Mouse (Mus musculus): ENCODE measurements around the gene Gstt4. TPM values are rescaled to one million over a fixed set of nuclear protein-coding genes. Genes with fewer than 3 reads are reported as not detected.

Gene Gstt4
- polyA plus RNA-seq, 1 experiment from 2014 or later, result not detected

DNA sequence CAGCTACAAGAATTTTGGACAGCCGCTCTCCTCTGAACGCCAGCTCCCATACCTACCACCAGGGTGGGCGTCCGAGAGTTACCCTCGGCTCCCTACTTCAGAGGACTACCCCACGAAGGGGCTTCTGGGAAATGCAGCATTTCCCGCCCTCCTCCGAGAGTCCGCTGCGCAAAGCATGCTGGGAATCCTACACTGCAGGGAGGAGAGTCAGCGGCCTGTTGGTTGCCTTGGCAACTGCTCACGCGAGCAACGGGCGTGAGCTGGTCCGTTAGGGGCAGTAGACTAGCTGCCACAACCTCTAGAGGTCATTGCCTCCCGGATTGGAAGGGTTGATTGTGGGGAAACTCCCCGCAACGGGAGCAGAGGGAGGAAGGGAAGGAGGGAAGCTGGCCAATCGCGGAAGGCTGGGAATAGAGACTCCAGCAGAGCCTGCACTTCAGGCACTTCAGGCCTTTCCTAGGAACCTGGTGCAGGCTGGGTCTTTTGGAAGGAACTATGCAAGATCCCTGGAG, 15.0 kb upstream of the Gstt4 start, which contains the start of gene Gstt2:
TSS of gene Gstt2 (minus strand) at position 177 of the 512 bp plus-strand sequence.
- ATAC-seq, result peak; percentile 64
- CTCF ChIA-PET, result interaction anchor here (1.0 to 1.5 kb wide), 3 partner anchors 17 to 73 kb away, joined by 3 to 5 read pairs (median 3); no protein-coding TSS in a partner anchor
- in situ Hi-C loops (cut with MboI; ENCODE audit: low pct_unique_long_range_greater_than_20kb), result no loop called here
- peak; percentile 69 for TF ChIP-seq CTCF (IDR thresholded peaks at IDR 0.05)
- DNase-seq (ENCODE audit: low read depth, low spot score), result peak; percentile 50
- POLR2A ChIA-PET, result interaction anchor here (0.6 to 0.7 kb wide), 2 partner anchors 57 to 73 kb away, joined by 3 to 7 read pairs; partner anchors contain the start of gene Cabin1
- H3K27me3 ChIP-seq, result no peaks in the 10 kb centered on the region

DNA sequence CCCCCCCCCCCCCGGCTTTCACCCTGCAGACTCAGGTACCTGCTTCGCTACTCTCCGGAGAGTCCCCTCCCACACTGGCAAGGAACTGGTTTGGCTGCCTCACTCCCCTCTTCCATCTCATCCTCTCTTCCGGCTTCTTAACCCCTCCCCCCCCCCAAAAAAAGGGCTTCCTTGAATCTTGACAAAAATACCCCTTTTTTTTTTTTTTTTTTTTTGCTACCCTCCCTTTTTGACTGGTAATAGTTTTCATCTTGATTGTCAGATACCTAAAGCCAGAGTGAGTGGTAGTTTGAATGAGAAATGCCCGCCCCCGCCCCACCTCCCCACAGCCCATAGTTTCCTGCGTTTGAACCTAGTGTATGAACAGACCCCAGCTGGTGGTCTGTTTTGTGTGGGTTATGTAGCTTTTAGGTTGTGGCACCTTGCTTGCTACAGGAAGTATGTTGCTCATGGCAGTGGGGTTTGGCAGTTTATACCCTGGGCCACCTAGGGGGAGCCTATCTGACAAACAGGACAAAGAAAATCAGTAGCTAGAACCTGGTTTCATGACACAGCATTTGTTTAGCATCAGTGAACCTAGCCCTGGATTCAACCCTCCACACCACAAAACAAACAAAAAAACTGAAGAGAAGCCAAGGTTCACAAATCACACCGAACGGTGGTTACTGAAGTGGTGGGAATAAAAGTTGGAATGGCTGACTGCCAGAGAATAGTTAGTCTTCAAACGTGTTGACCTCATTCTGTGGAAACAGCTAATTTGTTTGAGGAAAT, 13.6 kb upstream of the Gstt4 start:
- ChIA-PET CTCF (interaction anchor here (1.1 to 1.5 kb wide), 4 partner anchors 16 to 71 kb away, joined by 3 to 5 read pairs (median 3); no protein-coding TSS in a partner anchor), POLR2A (interaction anchor here (0.6 kb wide), 2 partner anchors 63 to 72 kb away, joined by 3 to 4 read pairs; partner anchors contain the start of genes Cabin1 and Ddt)
- ATAC-seq (peak; percentile 68), DNase-seq (ENCODE audit: low read depth, low spot score) (peak; percentile 97)
- in situ Hi-C loops (cut with MboI; ENCODE audit: low pct_unique_long_range_greater_than_20kb), result no loop called here
- H3K27me3 ChIP-seq, result no peaks in the 10 kb centered on the region
- TF ChIP-seq CTCF (IDR thresholded peaks at IDR 0.05), result peak; percentile 53

DNA sequence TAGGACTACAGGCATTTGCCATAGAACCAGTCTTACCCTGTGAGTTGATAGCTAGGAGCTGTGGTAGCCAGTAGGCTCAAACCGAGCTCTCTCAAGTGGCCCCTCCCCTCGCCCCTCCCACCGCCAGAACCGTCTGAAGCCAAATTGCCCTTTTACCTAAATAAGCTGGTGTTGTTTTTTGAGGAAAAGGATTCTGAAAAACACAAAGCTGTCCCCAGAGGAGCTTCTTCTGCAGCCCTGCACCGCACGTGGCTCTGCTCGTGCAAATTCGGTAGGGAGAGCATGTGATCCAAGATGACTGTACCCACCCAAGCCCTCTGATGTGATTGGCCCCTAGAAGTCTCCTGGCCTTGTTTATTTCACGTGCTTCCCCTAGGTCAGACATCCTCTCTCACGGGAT, 13.0 kb upstream of the Gstt4 start:
- in situ Hi-C loops (cut with MboI; ENCODE audit: low pct_unique_long_range_greater_than_20kb), result no loop called here
- CTCF ChIA-PET, result interaction anchor here (1.1 to 1.3 kb wide), 3 partner anchors 16 to 69 kb away, joined by 3 read pairs; no protein-coding TSS in a partner anchor
- DNase-seq (ENCODE audit: low read depth, low spot score), result no peak
- no peak for TF ChIP-seq CTCF (IDR thresholded peaks at IDR 0.05)
- no peaks in the 10 kb centered on the region for H3K27me3 ChIP-seq
- ATAC-seq, result no peak
- POLR2A ChIA-PET, result interaction anchor here (0.6 kb wide), 2 partner anchors 63 to 71 kb away, joined by 3 to 4 read pairs; partner anchors contain the start of genes Cabin1 and Ddt

DNA sequence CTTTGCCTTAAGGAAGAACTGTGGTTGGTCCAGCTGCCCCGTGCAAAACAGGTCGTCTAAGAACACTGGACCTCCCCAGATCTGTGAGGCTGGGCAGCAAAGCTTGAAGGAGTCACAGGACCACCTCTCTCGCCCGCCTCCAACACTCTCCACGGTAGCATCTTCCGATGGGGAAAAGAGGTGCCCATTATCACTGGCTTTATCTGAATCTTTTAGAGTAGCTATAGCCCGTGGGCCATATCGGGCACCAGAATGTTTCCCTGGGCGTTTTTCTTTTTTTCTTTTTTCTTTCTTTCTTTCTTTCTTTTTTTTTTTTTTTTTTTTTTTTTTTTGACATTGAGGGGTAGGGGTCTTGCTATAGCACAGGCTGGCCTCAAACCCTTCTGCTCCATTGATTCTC, 12.4 kb upstream of the Gstt4 start:
- no peak for ATAC-seq
- TF ChIP-seq CTCF (IDR thresholded peaks at IDR 0.05), result no peak
- no peaks in the 10 kb centered on the region for H3K27me3 ChIP-seq
- DNase-seq (ENCODE audit: low read depth, low spot score), result no peak
- in situ Hi-C loops (cut with MboI; ENCODE audit: low pct_unique_long_range_greater_than_20kb), result no loop called here
- POLR2A ChIA-PET, result interaction anchor here (0.6 kb wide), 1 partner anchor 26 kb away, joined by 4 read pairs; no protein-coding TSS in a partner anchor
- CTCF ChIA-PET, result interaction anchor here (1.3 kb wide), 1 partner anchor 68 kb away, joined by 3 read pairs; no protein-coding TSS in a partner anchor

DNA sequence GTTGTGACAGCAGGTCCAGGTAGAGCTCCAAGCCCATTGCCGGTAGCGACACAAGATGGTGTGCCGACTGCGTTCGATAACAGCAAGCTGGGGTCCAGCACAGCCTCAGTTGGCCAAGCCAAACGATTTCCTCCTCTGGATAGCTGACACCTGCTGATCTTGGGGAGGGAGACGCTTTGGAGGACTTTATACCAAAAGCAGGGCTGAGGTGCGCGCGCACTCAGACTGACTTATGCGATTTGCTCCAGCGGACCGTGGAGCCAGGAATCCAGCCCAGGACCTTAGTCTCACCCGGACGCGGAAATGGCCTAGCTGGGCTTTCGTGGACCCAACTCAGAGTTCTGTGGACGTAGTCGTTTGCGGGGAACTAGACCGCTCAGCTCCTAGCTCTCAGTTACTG, 11.9 kb upstream of the Gstt4 start:
- ATAC-seq, result no peak
- DNase-seq (ENCODE audit: low read depth, low spot score), result no peak
- ChIA-PET POLR2A (interaction anchor here (0.6 kb wide), 1 partner anchor 26 kb away, joined by 4 read pairs; no protein-coding TSS in a partner anchor), CTCF (no interaction called here)
- H3K27me3 ChIP-seq, result no peaks in the 10 kb centered on the region
- in situ Hi-C loops (cut with MboI; ENCODE audit: low pct_unique_long_range_greater_than_20kb), result no loop called here
- no peak for TF ChIP-seq CTCF (IDR thresholded peaks at IDR 0.05)

DNA sequence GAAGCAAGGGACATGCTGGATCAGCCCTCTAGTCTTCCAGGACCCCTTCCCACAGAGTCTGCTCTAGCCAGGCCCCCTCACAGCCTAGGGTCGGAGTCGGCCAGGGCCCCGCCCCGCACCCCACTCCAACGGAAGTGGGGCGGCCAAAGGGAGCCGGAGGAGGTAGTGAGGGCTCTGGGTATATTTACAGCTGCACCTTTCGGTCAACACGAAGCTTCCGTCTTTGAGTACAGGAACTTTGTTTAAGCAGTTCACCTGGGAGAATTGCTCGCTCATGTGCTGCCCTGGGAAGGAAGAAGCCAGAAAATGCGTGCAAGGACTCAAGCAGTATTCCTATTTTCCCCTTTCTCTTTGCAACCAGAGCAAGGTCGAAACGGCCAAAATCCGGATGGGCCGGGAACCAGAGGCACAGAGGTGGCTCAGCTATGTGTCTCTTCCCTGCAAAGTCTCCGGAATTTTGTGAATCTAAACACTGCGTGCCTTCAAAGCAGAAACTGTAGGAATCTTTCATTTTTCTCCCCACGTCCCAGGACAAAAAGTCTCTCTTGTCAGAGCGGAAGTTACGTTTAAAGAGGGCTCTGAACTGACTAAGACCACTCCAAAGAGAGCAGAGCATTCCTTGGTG, 11.2 kb upstream of the Gstt4 start:
- POLR2A ChIA-PET, result no interaction called here
- CTCF ChIA-PET, result interaction anchor here (1.0 kb wide), 1 partner anchor 21 kb away, joined by 3 read pairs; no protein-coding TSS in a partner anchor
- no peak for TF ChIP-seq CTCF (IDR thresholded peaks at IDR 0.05)
- in situ Hi-C loops (cut with MboI; ENCODE audit: low pct_unique_long_range_greater_than_20kb), result no loop called here
- H3K27me3 ChIP-seq, result no peaks in the 10 kb centered on the region
- no peak for DNase-seq (ENCODE audit: low read depth, low spot score)
- no peak for ATAC-seq

DNA sequence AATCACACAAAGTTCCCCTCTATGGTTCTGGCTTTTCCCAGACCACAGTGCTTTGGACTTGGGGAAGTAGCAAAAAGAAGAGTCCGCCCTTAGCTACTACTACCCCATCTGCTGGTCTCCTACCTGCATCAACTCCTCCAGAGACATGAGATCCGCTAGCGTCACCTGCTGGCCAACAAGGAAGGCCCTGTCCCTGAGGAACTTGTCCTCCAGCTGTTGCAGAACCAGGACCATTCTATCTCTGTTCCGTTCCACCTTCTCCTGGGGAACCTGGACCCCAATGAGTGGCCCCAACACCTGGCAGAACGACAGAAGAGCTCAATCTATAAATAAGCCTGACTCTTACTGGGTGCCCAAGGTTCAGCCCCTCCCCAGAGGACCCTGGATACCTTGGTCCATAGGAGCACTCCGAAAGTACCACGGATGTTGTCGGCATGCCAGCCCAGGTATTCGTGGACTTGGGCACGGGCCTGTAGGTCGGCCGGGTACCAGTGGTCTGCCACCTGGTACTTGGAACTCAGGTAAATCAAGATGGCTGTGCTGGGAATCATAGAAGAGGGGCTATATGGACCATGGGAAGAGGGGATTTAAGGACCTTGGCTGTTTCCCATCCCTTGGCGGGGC, 10.0 kb upstream of the Gstt4 start:
- no peak for DNase-seq (ENCODE audit: low read depth, low spot score)
- H3K27me3 ChIP-seq, result no peaks in the 10 kb centered on the region
- ATAC-seq, result no peak
- POLR2A ChIA-PET, result interaction anchor here (0.9 kb wide), 1 partner anchor 86 kb away, joined by 3 read pairs; no protein-coding TSS in a partner anchor
- CTCF ChIA-PET, result interaction anchor here (1.3 to 1.4 kb wide), 3 partner anchors 60 to 128 kb away, joined by 4 to 8 read pairs (median 4); partner anchors contain the start of gene Ddt
- TF ChIP-seq CTCF (IDR thresholded peaks at IDR 0.05), result peak; percentile 70
- in situ Hi-C loops (cut with MboI; ENCODE audit: low pct_unique_long_range_greater_than_20kb), result no loop called here

DNA sequence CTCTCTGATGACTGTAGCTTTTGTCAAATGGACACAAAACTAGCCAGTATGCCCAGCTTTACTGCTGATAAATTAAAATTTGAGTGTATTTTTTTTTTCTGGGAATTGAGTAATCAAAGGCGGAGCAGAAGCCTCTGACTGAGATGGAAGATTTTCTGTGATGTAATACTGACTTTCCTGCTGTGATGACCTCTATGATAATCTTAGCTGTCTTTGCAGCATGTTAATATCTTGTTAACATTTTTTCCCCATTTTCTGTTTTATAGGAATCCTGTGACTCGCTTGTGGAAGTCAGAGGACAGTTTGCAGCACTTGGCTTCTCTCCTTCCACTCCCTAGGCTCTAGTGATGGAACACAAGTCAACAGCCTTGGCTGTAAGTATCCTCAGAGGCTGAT, 7.9 kb upstream of the Gstt4 start:
- ChIA-PET POLR2A (no interaction called here), CTCF (interaction anchor here (0.8 to 1.6 kb wide), 4 partner anchors 20 to 88 kb away, joined by 3 to 4 read pairs (median 4); no protein-coding TSS in a partner anchor)
- TF ChIP-seq CTCF (IDR thresholded peaks at IDR 0.05), result no peak
- no peak for DNase-seq (ENCODE audit: low read depth, low spot score)
- in situ Hi-C loops (cut with MboI; ENCODE audit: low pct_unique_long_range_greater_than_20kb), result no loop called here
- no peak for ATAC-seq
- no peaks in the 10 kb centered on the region for H3K27me3 ChIP-seq

DNA sequence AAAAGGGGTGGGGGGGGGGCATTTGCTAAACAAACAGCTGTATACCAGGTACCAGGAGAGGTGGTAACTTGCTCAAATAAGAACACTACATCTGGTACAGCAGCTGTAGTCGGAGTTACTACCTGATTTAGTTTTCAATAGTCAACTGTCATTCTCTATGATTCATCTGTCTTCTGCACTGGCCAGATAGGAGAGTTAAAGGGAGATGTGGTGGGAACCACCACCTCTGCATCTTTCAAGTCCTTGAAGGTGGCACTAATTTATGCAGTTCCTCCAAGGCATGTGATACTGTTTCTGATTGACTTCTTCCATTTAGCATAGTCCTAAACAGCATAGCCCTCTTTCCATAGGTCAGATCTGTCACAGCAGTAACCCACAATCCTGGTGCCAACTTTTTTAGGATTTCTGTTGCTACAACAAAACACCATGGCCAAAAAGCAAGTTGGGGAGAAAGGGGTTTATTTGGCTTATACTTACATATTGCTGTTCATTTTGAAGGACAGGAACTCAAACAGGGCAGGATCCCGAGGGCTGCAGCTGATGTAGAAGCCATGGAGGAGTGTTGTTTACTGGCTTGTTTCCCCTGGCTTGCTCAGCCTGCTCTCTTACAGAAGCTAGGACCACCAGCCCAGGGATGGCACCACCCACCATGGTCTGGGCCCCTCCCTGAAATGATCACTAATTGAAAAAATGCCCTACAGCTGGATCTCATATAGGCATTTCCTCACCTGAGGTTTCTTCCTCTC, 7.4 kb upstream of the Gstt4 start:
- POLR2A ChIA-PET, result interaction anchor here (0.7 to 1.3 kb wide), 2 partner anchors 61 to 66 kb away, joined by 4 to 5 read pairs; partner anchors contain the start of gene Cabin1
- no peaks in the 10 kb centered on the region for H3K27me3 ChIP-seq
- ATAC-seq (no peak), DNase-seq (ENCODE audit: low read depth, low spot score) (no peak)
- CTCF ChIA-PET, result interaction anchor here (0.8 to 1.3 kb wide), 3 partner anchors 19 to 64 kb away, joined by 3 to 4 read pairs (median 3); no protein-coding TSS in a partner anchor
- no peak for TF ChIP-seq CTCF (IDR thresholded peaks at IDR 0.05)
- in situ Hi-C loops (cut with MboI; ENCODE audit: low pct_unique_long_range_greater_than_20kb), result loop anchor here (10.0 kb wide), 1 partner anchor 55 kb away; the partner anchor contains the start of gene Ddt
